Mouse (Mus musculus) gastrocnemius, postnatal 25 days (tissue): Measurements from ENCODE around the gene Arhgap15. TPM values are rescaled to one million over a fixed set of nuclear protein-coding genes. Genes with fewer than 3 reads are reported as not detected.

Source experiments
- DNase-seq: peaks from one replicate; pipeline ENCODE4 v3.0.0; 2022
- total RNA-seq, 2 experiments: library from RNA; stranded (reverse); gene quantifications; 1 replicate in 1 of 2; 2 replicates in 1 of 2; pipeline ENCODE4 v1.2.3; 2021

Arhgap15 gene
- total RNA-seq, 2 experiments from 2014 or later: 0.51 to 1.1 TPM

DNA sequence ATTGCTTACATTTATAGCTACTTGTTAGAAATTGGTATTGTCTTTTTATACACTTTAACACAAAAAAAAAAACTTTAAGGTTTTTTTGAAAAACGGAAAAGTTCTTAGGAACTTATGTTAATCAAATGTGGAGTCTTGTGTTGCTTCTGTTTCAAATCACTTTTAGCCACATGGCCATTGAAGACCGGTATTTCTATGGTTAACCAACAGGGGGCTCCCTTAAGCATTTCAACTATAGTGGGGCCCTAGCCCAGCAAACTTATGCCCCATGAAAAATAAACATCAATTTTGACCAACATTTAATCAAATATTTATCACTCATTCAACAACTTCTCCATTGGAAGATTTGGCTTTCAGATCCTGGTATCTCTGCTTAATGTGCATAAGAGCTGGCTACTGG, 557.5 kb downstream of the Arhgap15 start:
- DNase-seq: no peak

DNA sequence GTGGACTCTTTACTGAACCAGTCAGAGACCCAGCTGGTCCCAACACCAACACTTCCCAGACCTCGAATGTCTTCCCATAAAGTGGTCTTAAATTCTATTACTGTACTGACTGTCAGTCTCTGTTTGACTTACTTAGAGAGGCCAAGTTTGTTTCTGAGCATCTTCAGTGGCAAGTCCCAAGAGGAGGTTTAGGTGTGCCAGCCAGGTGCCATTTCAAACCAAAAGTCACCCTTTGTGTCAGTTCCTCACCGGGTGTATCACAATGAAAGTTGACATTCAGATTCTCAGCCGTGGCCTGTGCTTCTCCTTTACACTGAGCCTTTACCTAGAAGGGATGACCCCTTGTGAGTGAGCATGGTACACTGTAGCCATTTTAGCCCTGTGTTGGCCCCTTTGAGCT, 560.5 kb downstream of the Arhgap15 start:
- no peak for DNase-seq

DNA sequence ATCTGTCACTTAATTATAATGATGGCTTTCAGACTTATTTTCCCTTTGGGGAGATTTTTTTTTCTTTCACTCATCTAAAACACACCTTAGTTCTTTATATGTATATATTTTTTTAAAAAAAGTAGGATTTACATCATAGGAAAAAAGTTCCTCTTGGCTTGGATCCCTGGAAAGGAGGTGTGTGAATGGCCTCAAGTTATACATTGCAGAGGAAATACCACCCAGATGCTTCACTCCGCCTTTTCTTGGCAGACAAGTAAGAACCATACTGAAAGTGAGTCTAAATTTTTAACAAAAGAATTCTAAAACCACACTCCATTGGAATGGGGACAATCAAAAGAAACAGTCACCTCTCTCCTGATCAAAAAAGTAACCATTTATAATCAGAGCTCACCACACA, 560.9 kb downstream of the Arhgap15 start:
- DNase-seq: no peak

- DNase-seq: no peak
Measured at GRCm38 (mm10) chr2:44310095-44310748, 561.6 kb downstream of the Arhgap15 start.

- DNase-seq: no peak
Measured at GRCm38 (mm10) chr2:44311216-44311615, 562.6 kb downstream of the Arhgap15 start.

GRCm38 (mm10) chr2:44313573-44313972, 564.9 kb downstream of the Arhgap15 start:
- no peak for DNase-seq

GRCm38 (mm10) chr2:44318436-44318835, 569.8 kb downstream of the Arhgap15 start:
- DNase-seq: no peak

DNA sequence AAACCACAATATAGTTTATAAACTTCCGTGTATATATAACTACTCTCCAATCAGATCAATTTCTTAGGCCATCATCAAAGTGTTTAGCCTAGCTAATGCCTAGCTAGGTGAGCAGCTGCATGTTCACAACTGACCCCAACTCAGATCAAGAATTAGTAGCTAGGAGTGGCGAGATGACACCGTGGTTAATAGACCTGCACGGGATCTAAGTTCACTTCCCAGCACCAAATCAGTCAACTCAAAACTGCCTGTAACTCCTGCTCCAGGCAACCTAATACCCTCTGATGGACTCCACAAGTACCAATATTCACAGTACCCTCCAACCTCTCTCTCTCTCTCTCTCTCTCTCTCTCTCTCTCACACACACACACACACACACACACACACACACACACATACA, 570.9 kb downstream of the Arhgap15 start:
- DNase-seq: no peak

GRCm38 (mm10) chr2:44323813-44324212, 575.2 kb downstream of the Arhgap15 start:
- DNase-seq: no peak

DNA sequence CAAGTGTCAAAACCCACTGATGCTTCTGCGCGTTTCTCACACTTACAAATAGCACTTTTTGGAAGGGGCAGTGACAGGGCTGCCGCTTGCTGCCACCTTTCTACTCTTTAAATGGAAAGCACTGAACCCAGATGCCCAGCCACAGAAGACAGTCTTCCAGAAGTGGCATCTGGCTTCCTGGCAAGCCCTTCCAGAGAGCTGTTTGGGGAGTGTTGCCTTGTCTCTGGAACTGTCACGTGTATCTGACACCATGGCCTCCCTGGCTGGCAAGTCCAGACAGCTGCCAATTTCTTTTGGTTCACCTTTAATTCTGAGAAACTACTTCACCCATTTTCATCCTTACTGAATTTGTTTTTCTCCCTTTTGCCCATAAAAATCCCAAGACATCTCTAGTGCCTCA, 584.7 kb downstream of the Arhgap15 start:
- no peak for DNase-seq

GRCm38 (mm10) chr2:44334006-44334405, 585.4 kb downstream of the Arhgap15 start:
- no peak for DNase-seq

DNA sequence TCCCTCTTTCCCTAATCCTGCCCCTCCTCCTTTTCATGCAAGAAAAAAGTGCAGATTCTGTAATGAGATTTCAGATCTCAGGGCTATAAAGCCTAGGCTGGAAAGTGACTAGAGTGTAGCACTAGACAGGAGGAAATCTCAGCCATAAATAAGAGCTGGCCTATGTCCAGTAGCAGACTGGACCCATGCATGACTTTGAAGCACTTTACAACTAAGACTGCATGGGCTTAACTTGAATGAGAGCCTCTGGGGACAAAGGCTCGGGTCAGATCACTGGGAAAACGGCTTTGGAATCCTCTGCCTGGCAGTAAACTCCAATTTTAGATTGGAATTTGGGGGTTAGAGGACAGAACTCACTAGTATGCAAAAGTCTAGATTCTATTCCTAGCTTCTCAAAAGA, 585.9 kb downstream of the Arhgap15 start:
- DNase-seq: no peak

DNA sequence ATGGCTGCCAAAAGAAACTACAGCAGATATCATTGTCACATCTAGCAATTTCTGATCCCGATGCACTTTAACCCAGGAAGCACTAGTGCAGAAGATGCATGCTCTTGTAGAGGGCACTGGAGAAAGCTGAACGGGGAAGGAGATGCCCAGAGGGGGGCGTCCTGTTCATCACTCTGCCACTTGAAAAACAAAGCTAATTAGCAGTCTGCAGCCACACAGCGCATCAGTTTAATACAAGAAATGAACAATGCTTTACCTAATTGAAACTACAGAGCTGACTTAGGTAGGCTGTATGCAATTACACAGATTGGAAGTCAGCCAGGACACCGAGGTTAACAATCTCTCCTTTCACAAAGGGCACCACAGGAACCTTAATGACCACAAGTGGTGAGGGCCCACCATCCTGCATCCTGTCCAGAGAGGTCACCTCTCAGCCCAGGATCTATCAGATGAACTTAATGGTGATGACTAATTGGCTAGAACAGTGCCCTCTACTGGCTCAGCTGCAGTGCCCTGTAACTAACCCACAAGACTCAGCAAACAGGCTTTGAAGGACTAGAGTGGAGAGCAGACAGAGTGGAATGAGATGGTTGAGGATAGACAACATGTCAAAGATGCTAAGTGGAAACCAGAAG, 588.2 kb downstream of the Arhgap15 start:
- no peak for DNase-seq

DNA sequence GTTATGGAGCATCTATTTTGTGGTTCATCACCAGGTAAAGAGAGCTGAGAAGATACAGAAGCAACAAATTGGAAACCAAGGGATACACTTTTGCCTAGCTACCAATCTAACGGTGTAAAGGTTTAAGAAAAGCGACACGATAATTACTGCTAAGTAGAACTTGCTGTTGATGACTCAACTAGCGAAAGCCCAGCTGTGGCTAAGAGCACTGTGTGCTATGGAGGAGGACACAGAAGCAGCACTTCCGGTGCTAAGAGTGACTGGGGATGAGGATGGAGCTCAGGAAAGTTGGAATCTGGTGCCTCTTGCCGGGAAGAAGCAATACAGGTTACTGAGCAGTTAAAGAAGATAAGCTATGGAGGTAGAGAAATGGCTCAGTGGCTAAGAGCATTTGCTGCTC, 589.8 kb downstream of the Arhgap15 start:
- DNase-seq: no peak

GRCm38 (mm10) chr2:44341091-44341571, 592.5 kb downstream of the Arhgap15 start:
- DNase-seq: no peak

- DNase-seq: no peak
Measured at GRCm38 (mm10) chr2:44344861-44345260, 596.2 kb downstream of the Arhgap15 start.

- no peak for DNase-seq
Measured at GRCm38 (mm10) chr2:44345325-44345945, 596.8 kb downstream of the Arhgap15 start.

DNA sequence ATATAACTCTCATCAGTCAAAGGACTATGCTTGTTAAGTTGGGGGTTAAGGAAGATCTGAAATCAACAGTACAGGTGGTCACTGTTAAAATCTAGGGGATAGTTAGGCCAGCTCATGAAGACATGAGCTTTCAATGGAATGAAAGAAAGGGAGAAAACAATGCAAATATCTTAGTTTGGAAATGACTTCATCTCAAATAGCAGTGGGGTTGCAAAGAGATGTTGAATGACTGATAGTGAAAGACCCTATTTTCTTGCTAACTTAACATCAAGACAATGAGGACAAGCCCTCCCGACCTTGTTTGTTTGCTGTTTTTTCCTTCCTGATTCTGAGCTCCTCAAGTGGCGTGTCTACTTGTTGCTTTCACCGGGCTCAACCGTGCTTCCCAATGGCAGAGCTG, 597.6 kb downstream of the Arhgap15 start:
- no peak for DNase-seq

DNA sequence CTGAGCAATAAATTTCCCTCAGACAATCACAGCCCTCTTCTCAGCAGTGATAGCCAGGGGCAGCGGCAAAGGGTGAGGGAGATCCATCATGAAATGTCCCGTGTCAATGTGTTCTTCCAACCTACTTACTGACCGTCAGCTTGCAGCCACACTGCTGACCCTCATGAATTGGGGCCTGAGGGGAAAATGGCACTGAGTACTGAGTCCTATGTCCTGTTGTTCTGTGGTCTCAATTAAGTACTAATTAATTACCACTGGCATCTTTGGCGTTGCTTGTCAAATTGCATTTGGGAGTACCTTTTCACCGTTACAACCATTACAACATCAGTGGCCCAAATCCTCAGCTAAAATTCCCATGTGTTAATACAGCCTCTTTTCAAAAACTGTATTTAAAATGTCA, 599.2 kb downstream of the Arhgap15 start:
- no peak for DNase-seq

DNA sequence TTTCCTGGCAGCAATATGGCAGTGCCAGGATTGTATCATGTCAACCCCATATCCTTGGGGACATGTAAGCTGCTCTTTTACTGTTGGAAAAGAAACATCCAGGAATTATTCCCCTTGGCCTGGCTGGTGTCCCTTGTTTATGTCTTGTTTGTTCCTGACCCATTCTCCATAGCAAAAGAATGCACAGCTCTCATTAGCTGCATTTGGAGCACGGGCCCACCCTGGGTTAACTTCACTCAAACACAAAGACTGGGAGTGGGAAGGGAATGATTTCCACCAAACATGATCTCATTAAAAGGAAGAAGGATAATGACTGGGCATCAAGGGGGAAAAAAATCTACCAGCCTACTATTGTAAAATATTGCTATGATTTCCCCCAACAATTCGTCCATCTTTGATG, 600.5 kb downstream of the Arhgap15 start:
- DNase-seq: no peak

DNA sequence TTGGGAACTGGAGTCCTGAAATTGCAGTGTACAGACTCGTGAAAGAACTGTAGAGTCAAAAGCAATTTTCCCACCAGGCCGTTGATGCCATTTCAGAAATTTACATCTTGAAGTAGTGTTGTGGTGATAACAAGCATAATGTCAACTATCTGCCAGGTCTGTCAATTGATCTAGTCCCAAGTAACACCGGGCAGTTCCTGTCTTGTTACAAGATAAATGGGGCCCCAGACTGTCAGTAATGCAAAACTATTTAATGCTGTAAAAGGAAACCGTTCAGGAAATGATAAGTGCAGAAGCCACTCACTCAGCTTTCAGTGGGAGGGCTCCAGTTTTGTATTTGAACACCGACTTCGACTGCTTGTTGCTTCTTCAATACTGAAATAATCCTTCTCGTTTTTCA, 604.3 kb downstream of the Arhgap15 start:
- no peak for DNase-seq

DNA sequence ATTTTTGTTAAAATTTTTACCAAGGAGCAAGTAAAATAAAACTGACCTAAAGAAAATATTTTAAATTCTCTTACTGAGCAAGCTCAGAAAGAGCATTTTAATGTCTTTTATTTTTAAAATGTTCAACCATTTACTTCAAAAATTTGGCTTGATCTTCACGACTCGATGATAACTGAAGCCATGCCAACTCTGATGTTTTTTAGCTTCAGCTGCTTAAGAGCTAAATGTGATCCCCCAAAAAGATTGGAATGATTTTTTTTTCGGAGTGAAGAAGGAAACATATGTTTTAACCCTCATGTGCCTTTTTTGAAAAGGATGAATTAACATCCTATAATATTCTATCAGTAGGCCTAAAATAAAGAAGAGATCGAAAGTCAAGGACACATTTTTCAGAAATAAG, 605.0 kb downstream of the Arhgap15 start:
- no peak for DNase-seq

GRCm38 (mm10) chr2:44354786-44355185, 606.2 kb downstream of the Arhgap15 start:
- DNase-seq: no peak

DNA sequence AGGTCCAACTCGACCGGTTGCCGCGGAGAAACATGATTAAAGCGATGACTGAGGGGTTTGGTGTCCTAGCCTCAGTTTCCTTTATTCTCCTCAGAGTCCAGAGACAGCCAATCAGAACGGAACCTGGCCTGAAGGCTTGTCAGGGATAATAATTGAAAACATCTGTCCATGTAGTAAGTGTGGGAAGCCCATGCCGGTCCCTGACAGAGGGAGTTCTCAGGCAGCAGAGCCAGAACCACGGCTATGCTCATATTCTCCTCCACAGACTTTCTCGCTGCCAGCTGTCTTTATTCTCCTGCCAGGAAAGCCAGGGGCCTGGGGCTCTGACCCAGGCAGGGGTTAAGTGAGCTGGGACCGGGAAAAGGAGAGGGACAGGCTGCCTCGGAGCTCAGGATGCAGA, 606.7 kb downstream of the Arhgap15 start:
- no peak for DNase-seq
